Mouse (Mus musculus): ENCODE measurements around the gene Vps11.

- TF ChIP-seq POLR2A (IDR thresholded peaks at IDR 0.05; ENCODE audit: low read depth, low read length) (no peak), CTCF (IDR thresholded peaks at IDR 0.05; ENCODE audit: borderline replicate concordance, insufficient read depth, low read length) (no peak)
These were observed 22.9 kb downstream of the Vps11 start for GRCm38 (mm10) chr9:44338574-44338973.
